Mouse (Mus musculus): Measurements from ENCODE around the gene Defb48. TPM values are rescaled to one million over a fixed set of nuclear protein-coding genes. Genes with fewer than 3 reads are reported as not detected.

Gene Defb48
- polyA plus RNA-seq (2014; fragmentation: Nextera tagmentation; extraction: Ambion mirVana) = not detected in 2 replicates

GRCm38 (mm10) chr14:62984410-62984809, at the start of gene Defb48:
Gene Defb48 (minus strand): TSS chr14:62984510.
- DNase-seq (ENCODE audit: low spot score) (peak; percentile 4), ATAC-seq (ENCODE audit: insufficient number of reproducible peaks, low FRiP score, low TSS enrichment, low read depth) (no peak)
- no peaks in the 10 kb centered on the region for H3K4me1 ChIP-seq (ENCODE audit: control insufficient read depth, insufficient read depth, low read length)
- no peak within 1 kb of the TSS for H3K4me2 ChIP-seq (ENCODE audit: low read depth, severe bottlenecking)
- H3K27ac ChIP-seq (replicated peaks; ENCODE audit: low read depth, low read length) = no peak within 1 kb of the TSS
- H3K4me3 ChIP-seq (ENCODE audit: low read depth, low read length) = no peak within 1 kb of the TSS
- H3K9ac ChIP-seq (ENCODE audit: low read length) = no peak within 1 kb of the TSS
- no peaks in the 10 kb centered on the region for H3K27me3 ChIP-seq (ENCODE audit: control insufficient read depth, insufficient read depth, low read length)
- H3K36me3 ChIP-seq (ENCODE audit: control insufficient read depth, insufficient read depth, low read length) = no peaks in the 10 kb centered on the region
- WGBS = 68% methylated on average over 1 of the region's 1 CpGs
- H3K9me3 ChIP-seq (ENCODE audit: control insufficient read depth, low read length) = no peaks in the 10 kb centered on the region

DNA sequence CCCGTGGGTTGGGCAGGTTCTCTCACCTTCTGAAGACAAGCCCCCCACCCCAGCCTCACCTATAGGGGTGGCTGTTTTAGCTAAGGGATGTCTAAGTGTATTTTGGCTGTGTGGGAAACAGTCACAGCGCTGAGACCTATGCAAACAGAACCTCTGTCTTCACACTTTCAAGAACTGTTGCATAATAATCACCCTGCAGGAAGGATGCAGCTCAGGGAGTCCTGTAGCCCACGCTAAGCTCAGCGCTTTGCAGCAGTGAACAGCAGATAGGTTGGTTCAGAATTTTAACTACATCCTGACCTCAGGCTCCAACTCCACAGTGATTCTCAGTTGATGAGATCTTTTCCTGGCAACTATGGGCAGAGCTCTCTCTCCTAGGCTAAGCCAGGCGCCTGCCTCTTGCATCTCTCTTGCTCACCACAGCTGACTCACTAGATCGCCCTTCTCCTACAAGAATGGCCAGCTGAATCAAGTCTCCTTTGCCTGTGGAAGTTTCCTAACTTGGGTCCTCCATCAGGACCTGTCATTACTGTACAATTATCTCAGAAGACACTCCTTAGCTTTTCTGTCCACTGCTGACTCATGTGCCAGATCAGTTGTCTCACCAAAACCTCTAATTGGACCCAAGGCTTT, 36.3 kb upstream of the Defb48 start:
- Histone ChIP-seq H3K4me2 (ENCODE audit: low read depth, severe bottlenecking) (no peak overlapping the region), H3K36me3 (ENCODE audit: control insufficient read depth, insufficient read depth, low read length) (no peaks in the 10 kb centered on the region), H3K27ac (replicated peaks; ENCODE audit: low read depth, low read length) (no peak overlapping the region), H3K4me3 (ENCODE audit: low read depth, low read length) (no peak overlapping the region), H3K9ac (ENCODE audit: low read length) (no peak overlapping the region), H3K4me1 (ENCODE audit: control insufficient read depth, insufficient read depth, low read length) (no peaks in the 10 kb centered on the region), H3K27me3 (ENCODE audit: control insufficient read depth, insufficient read depth, low read length) (no peaks in the 10 kb centered on the region), H3K9me3 (ENCODE audit: control insufficient read depth, low read length) (no peaks in the 10 kb centered on the region)
- WGBS = 55% methylated on average over 6 of the region's 6 CpGs
- DNase-seq (ENCODE audit: low spot score) (no peak), ATAC-seq (ENCODE audit: insufficient number of reproducible peaks, low FRiP score, low TSS enrichment, low read depth) (no peak)

DNA sequence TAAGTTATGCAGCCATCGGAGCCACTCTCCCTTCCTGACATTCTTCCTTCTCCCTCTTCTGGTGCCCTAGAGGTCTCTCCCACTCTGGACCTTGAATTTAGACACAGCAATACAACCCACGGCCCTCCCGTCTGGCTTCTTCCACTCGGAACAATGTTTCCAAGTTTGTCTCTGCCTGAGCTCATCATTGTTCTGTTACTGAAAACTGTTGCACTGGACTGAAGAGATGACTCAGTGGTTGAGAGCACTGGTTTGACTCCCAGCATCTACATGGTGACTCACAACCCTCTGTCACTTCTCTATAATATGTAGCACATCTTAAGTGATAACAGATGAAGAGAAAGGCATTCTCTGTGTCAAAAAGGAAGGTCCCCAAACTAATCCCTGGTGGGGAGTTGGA, 30.4 kb upstream of the Defb48 start:
- WGBS = 91% methylated on average over 4 of the region's 4 CpGs
- Histone ChIP-seq H3K4me2 (ENCODE audit: low read depth, severe bottlenecking) (no peak overlapping the region), H3K36me3 (ENCODE audit: control insufficient read depth, insufficient read depth, low read length) (no peaks in the 10 kb centered on the region), H3K9me3 (ENCODE audit: control insufficient read depth, low read length) (no peaks in the 10 kb centered on the region), H3K27ac (replicated peaks; ENCODE audit: low read depth, low read length) (no peak overlapping the region), H3K4me1 (ENCODE audit: control insufficient read depth, insufficient read depth, low read length) (no peaks in the 10 kb centered on the region), H3K4me3 (ENCODE audit: low read depth, low read length) (no peak overlapping the region), H3K9ac (ENCODE audit: low read length) (no peak overlapping the region), H3K27me3 (ENCODE audit: control insufficient read depth, insufficient read depth, low read length) (no peaks in the 10 kb centered on the region)
- DNase-seq (ENCODE audit: low spot score) = no peak
- no peak for ATAC-seq (ENCODE audit: insufficient number of reproducible peaks, low FRiP score, low TSS enrichment, low read depth)

DNA sequence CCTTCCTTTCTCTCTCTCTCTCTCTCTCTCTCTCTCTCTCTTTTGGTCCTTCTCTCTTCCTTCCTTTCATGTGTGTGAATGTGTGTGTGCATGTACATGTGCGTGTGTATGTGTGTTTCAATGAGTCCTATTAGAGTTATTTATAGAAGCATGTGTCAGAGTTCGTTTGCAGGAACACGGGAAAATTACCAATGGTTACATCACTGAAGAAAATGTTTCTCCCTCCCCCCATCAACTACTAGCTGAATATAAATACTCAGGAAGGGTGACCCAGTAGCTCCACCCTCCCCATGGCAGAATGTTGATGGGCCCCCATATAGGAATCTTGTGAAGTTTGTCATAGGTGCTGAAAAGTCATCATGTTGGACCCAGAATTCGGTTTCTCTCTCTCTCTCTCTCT, 28.8 kb upstream of the Defb48 start:
- no peaks in the 10 kb centered on the region for H3K9me3 ChIP-seq (ENCODE audit: control insufficient read depth, low read length)
- no peaks in the 10 kb centered on the region for H3K36me3 ChIP-seq (ENCODE audit: control insufficient read depth, insufficient read depth, low read length)
- no peak overlapping the region for H3K4me3 ChIP-seq (ENCODE audit: low read depth, low read length)
- no peaks in the 10 kb centered on the region for H3K27me3 ChIP-seq (ENCODE audit: control insufficient read depth, insufficient read depth, low read length)
- DNase-seq (ENCODE audit: low spot score) (no peak), ATAC-seq (ENCODE audit: insufficient number of reproducible peaks, low FRiP score, low TSS enrichment, low read depth) (no peak)
- WGBS = 85% methylated on average over 4 of the region's 4 CpGs
- no peak overlapping the region for H3K4me2 ChIP-seq (ENCODE audit: low read depth, severe bottlenecking)
- no peak overlapping the region for H3K27ac ChIP-seq (replicated peaks; ENCODE audit: low read depth, low read length)
- H3K4me1 ChIP-seq (ENCODE audit: control insufficient read depth, insufficient read depth, low read length) = no peaks in the 10 kb centered on the region
- H3K9ac ChIP-seq (ENCODE audit: low read length) = no peak overlapping the region

DNA sequence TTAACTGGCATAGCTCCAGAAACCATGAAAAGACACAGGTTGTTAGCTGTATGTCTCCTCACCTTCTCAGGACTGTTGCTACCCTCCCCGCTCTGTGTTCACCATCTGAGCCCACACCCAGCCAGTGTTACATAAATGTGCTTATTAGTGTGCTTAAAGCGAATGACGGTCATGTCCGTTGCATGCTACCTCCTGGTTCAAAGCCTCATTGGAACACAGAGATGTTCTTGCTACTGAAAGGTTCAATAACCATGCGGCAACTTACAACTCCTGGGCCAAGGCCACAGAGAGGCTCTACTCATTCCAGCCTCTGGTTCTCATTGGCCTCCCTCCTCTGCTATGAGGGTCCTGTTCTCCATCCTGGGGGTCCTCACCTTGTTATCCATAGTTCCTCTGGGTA, 27.2 kb upstream of the Defb48 start, which contains the start of gene Defb43:
Gene Defb43, plus strand, starts transcription at position 301 of the 400 bp plus-strand sequence.
- Histone ChIP-seq H3K27ac (replicated peaks; ENCODE audit: low read depth, low read length) (no peak within 1 kb of the TSS), H3K4me2 (ENCODE audit: low read depth, severe bottlenecking) (no peak within 1 kb of the TSS), H3K9me3 (ENCODE audit: control insufficient read depth, low read length) (no peaks in the 10 kb centered on the region), H3K36me3 (ENCODE audit: control insufficient read depth, insufficient read depth, low read length) (no peaks in the 10 kb centered on the region), H3K4me1 (ENCODE audit: control insufficient read depth, insufficient read depth, low read length) (no peaks in the 10 kb centered on the region), H3K9ac (ENCODE audit: low read length) (no peak within 1 kb of the TSS), H3K4me3 (ENCODE audit: low read depth, low read length) (no peak within 1 kb of the TSS), H3K27me3 (ENCODE audit: control insufficient read depth, insufficient read depth, low read length) (no peaks in the 10 kb centered on the region)
- ATAC-seq (ENCODE audit: insufficient number of reproducible peaks, low FRiP score, low TSS enrichment, low read depth) (no peak), DNase-seq (ENCODE audit: low spot score) (no peak)
- 97% methylated on average over 5 of the region's 5 CpGs for whole genome bisulfite sequencing

GRCm38 (mm10) chr14:63002588-63002987, 18.3 kb upstream of the Defb48 start:
- 77% methylated on average over 2 of the region's 2 CpGs for WGBS
- no peak overlapping the region for H3K27ac ChIP-seq (replicated peaks; ENCODE audit: low read depth, low read length)
- H3K9me3 ChIP-seq (ENCODE audit: control insufficient read depth, low read length) = no peaks in the 10 kb centered on the region
- H3K27me3 ChIP-seq (ENCODE audit: control insufficient read depth, insufficient read depth, low read length) = no peaks in the 10 kb centered on the region
- no peak for DNase-seq (ENCODE audit: low spot score)
- H3K36me3 ChIP-seq (ENCODE audit: control insufficient read depth, insufficient read depth, low read length) = no peaks in the 10 kb centered on the region
- H3K4me2 ChIP-seq (ENCODE audit: low read depth, severe bottlenecking) = no peak overlapping the region
- no peaks in the 10 kb centered on the region for H3K4me1 ChIP-seq (ENCODE audit: control insufficient read depth, insufficient read depth, low read length)
- H3K9ac ChIP-seq (ENCODE audit: low read length) = no peak overlapping the region
- no peak for ATAC-seq (ENCODE audit: insufficient number of reproducible peaks, low FRiP score, low TSS enrichment, low read depth)
- no peak overlapping the region for H3K4me3 ChIP-seq (ENCODE audit: low read depth, low read length)

- no peaks in the 10 kb centered on the region for H3K9me3 ChIP-seq (ENCODE audit: control insufficient read depth, low read length)
- H3K36me3 ChIP-seq (ENCODE audit: control insufficient read depth, insufficient read depth, low read length) = no peaks in the 10 kb centered on the region
- H3K4me2 ChIP-seq (ENCODE audit: low read depth, severe bottlenecking) = no peak overlapping the region
- DNase-seq (ENCODE audit: low spot score) = no peak
- H3K27ac ChIP-seq (replicated peaks; ENCODE audit: low read depth, low read length) = no peak overlapping the region
- H3K9ac ChIP-seq (ENCODE audit: low read length) = no peak overlapping the region
- H3K27me3 ChIP-seq (ENCODE audit: control insufficient read depth, insufficient read depth, low read length) = no peaks in the 10 kb centered on the region
- H3K4me3 ChIP-seq (ENCODE audit: low read depth, low read length) = no peak overlapping the region
- WGBS = 85% methylated on average over 4 of the region's 4 CpGs
- no peaks in the 10 kb centered on the region for H3K4me1 ChIP-seq (ENCODE audit: control insufficient read depth, insufficient read depth, low read length)
- ATAC-seq (ENCODE audit: insufficient number of reproducible peaks, low FRiP score, low TSS enrichment, low read depth) = no peak
These were observed 14.7 kb upstream of the Defb48 start for GRCm38 (mm10) chr14:62998977-62999376.

GRCm38 (mm10) chr14:62997777-62998176, 13.5 kb upstream of the Defb48 start, which contains the start of gene Defb47:
Gene Defb47 (plus strand): TSS chr14:62998077.
- Histone ChIP-seq H3K27me3 (ENCODE audit: control insufficient read depth, insufficient read depth, low read length) (no peaks in the 10 kb centered on the region), H3K9ac (ENCODE audit: low read length) (no peak within 1 kb of the TSS), H3K4me1 (ENCODE audit: control insufficient read depth, insufficient read depth, low read length) (no peaks in the 10 kb centered on the region), H3K4me2 (ENCODE audit: low read depth, severe bottlenecking) (no peak within 1 kb of the TSS), H3K27ac (replicated peaks; ENCODE audit: low read depth, low read length) (no peak within 1 kb of the TSS), H3K36me3 (ENCODE audit: control insufficient read depth, insufficient read depth, low read length) (no peaks in the 10 kb centered on the region), H3K9me3 (ENCODE audit: control insufficient read depth, low read length) (no peaks in the 10 kb centered on the region), H3K4me3 (ENCODE audit: low read depth, low read length) (no peak within 1 kb of the TSS)
- DNase-seq (ENCODE audit: low spot score) (no peak), ATAC-seq (ENCODE audit: insufficient number of reproducible peaks, low FRiP score, low TSS enrichment, low read depth) (no peak)
- WGBS = 79% methylated on average over 8 of the region's 8 CpGs
